Mouse (Mus musculus): ENCODE measurements around the gene Rps6kb1.

Gene Rps6kb1

DNA sequence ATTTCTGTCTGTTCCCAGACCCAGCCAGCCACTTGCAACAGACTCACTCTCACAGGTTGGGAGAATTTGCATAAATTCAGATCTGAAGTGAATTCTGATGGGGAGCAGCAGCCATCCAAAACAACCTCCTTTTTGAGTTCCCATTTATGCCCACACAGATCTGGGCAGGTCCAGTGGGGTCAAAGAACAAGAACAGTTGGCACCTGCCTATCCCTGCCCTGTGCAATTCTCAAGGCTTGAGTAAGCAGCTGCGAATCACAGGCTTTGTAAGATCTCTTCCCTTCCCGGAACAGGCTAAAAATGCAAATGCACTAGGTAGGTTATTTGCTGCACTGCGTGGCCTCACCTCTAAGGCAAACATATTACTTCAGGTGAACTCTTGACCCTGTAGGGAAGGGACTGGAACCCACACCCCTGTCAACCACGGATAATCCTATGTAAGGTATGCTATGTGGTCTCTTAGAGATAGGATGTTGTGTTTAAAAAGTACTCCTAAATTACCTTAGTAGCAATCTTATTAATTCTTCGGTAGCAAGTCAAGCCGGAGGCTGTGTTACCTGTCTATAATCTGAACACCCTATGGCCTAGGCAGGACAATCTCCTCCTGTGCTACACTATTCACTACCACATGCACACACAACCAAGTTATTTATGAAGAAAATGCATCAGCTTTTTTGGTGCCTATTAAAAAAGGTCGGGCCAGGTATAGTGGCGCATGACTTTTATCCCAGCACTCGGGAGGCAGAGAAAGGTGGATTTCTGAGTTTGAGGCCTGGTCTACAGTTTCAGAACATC is 35.9 kb upstream of the Rps6kb1 start:
- no peak for DNase-seq

DNA sequence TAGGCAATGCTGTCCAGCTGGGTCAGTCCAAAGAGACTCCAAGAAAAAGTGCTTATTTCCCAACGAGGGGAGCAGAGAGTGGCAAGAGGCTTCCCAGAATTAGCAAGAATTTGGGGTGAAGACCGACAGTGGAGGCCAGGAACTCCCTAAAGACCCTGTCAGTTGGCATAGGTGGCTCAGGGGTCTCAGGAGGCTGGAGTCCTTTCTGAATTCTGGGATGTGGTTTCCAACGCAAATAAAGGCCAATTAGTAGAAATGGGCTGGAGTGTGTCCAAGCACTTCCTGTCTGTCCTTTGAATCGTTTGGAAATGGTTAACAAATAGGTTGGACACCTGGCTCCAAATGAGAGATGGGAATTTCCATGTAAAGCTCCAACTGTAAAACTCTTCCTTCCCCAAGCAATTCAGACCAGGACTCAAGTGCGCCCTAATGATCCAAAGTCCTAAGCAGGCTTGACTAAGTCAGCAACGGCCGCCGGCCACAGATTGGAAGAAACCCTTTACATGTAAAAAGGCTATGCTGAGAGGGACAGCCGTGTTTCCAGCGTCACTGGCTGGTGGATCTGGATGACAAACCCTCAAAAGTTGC is 35.2 kb upstream of the Rps6kb1 start:
- no peak for DNase-seq

DNA sequence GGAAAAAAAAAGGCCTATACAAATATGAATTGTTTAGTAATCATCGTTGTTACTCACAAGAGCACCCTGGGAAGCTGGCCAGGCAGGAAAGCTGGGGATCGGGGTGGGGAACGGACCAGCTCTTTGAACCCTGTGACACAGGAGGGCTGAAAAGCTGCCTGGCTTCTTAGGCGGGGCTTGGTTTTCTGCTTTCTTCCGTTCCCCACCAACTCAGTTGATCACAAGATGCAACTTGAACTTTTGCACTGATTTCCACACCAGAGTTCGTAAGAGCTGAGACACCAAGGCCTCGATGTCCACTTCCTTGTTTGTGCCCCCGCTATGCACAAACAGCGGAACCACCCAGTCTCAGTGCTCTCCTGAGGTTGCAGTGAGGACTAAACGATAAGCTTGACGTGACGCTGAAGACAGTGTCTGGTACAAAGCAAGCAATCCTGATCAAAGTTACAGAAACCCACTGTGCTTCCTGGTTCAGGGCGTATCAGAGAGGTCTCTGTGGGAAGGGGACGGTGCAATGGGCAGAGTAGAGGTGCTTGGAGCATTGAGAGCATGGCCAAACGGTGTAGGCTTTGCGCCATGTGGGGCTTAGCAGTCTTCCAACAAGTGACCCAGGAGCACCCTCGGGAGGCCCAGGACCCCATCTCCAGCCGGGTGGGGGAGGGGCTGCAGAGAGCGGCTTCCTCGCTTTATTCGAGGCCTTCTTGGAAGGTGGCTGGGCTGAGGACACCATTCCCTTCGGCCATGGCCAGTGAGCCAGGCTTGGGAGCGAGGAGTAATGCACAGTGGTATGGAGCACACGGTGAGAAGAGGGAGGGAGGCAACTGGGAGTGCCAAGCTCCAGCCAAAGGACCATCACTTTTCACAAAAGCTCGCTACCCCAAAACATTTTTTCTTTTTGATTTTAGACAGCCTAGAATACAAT is 34.5 kb upstream of the Rps6kb1 start:
- no peak for DNase-seq

DNA sequence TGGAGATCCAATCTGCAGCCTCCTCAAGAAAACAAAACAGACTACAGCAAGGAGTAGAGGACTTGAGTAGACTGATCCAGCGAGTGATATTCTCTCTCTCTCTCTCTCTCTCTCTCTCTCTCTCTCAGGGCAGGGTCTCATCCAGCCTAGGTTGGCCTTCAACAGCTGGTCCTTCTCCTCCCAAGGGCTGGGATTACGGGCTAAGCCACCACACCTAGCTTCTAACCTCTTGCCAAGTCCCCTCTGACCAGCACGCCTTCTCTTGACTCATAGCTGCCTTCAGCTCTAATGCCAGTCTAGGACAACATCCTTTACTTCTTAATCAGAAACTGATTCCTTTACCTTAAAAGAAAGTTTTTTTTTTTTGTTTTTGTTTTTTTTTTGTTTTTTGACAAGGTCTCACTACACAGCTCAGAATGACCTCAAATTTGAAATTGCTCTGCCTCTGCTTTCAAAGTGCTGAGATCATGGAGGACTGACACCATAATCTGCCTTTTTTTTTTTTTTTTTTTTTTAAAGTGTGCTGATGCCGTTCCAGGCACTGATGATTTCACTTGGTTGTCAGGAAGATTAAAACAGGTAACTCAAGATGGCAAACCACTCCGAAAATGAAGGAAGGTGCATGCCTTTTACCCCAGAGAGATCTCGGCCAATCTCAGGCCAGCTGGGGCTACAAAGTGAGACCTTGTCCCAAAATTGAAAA is 33.7 kb upstream of the Rps6kb1 start:
- DNase-seq, result no peak

DNA sequence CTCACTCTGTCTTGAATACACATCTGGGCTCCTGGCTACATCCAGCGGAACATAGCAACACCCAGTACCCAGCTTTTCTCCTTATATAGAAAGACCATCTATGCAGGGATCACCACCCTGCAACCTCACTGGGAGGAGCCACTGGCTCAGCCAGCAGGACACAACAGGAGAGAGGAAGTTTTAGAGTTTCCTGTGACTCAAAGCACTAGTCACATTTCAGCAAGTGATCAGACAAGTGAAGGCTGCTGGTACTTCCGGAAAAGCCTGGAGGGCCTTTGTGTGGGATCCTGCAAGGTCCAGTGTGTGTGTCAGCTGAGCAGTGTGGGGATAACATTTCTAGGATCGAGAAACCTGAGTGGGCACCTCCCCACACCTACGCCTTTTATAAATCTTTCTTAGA is 32.6 kb upstream of the Rps6kb1 start:
- DNase-seq, result no peak

DNA sequence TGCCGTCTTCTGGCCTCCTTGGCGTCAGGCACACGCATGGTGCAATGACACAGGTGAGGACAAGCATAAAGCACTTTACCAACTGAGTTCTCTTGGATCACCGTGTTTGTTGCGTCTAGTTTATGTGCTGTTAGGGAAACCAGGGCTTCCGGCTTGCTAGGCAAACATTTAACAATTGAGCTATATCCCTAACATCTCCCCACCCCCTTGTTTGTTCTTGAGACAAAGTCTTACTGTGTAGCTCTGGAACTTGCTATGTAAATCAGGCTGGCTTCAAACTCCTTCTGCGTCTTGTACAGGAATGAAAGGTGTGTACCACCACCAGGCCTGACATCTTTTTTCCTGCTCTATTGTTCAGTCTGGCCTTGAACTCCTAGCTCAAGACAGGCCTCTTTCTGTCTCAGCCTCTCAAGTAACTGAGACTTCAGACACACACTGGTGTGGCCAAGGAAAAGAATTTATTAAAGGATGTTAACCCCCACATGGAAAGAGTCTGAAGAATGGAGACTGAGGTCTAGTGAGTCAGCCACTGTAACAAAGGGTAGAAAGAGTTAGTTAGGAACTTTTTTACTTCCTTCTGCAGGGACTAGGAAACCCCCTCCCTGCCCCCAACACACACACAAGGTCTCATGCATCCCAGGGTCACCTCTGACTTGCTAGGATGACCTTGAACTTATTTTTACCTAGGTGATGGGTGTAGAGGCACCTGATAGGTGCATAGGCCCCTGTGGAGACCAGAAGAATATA is 31.2 kb upstream of the Rps6kb1 start:
- no peak for DNase-seq

DNA sequence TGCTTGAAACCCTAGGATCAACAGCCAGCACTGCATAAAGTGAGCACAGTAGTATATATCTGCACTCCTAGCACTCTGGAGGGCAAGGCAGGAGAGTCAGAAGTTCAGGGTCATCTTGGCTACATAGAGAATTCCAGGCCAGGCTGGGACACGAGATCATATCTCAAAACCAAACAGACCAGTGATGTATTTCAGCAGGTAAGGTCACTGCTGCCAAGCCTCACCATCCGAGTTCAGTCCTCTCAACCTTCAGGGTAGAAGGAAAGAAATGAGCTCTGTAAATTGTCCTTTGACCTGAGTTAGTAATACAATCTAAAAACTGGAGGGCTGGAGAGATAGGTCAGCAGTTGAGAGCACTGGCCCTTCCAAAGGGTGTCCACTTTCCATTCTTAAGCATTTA is 29.8 kb upstream of the Rps6kb1 start:
- DNase-seq, result no peak

DNA sequence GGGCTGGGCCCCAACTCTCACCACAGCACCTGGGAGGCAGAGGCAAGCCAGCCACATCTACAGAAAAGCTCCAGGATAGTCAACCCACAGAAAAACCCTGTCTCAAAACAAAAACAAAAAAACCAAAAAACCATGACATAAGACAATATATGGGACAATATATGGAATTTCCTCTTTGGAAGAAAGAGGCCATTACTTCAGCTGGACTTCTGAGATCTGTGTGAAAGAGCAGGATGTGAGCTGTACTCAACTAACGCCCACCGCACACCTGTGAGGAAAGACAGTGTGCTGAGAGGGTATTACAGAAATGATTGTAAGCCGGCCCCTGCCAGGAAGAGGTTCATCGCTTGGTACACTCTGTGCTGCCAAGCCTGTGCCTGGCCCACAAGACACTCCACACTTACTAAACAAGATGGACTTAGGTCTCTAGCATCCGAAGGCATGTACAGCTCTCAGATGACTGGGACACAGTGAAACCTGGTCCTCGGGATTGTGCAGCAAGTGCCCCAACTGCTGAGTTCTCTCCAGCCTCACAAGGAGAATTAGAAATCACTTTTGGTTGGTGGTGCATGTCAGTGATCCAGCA is 29.1 kb upstream of the Rps6kb1 start:
- DNase-seq, result no peak

DNA sequence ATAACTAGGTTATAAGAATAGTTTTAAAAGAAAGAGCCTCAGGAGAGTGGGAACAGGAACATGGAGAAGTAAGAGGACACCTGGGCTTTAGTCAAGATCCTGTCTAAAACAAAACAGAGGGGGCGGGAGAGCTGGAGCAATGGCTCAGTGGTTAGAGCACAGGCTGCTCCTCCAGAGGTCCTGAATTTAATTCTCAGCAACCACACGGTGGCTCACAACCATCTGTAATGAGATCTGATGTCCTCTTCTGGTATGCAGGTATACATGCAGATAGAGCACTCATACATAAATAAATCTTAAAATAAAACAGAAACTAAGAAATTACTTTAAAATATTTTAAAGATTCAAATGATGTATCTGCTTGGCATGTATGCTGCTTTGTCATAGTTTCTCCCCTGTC is 28.0 kb upstream of the Rps6kb1 start:
- no peak for DNase-seq

DNA sequence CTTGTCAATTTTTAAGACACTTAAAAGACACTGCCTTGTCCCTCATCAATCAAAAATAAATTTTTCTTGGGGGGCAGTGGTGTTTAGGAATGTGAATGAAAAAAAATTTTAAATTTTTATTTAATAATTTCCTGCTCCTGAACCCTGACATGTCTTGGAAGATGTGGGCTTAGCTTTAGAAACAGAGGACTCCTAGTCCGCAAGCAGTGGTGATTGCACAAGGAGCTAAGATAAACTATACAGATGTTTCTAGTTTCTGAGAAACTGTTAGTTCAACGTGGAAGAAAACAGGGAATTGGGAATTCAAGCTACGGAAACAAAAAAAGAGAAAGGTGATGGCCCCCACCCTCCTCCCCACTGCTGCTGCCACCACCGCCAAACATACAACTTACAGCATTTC is 27.3 kb upstream of the Rps6kb1 start:
- DNase-seq, result no peak

DNA sequence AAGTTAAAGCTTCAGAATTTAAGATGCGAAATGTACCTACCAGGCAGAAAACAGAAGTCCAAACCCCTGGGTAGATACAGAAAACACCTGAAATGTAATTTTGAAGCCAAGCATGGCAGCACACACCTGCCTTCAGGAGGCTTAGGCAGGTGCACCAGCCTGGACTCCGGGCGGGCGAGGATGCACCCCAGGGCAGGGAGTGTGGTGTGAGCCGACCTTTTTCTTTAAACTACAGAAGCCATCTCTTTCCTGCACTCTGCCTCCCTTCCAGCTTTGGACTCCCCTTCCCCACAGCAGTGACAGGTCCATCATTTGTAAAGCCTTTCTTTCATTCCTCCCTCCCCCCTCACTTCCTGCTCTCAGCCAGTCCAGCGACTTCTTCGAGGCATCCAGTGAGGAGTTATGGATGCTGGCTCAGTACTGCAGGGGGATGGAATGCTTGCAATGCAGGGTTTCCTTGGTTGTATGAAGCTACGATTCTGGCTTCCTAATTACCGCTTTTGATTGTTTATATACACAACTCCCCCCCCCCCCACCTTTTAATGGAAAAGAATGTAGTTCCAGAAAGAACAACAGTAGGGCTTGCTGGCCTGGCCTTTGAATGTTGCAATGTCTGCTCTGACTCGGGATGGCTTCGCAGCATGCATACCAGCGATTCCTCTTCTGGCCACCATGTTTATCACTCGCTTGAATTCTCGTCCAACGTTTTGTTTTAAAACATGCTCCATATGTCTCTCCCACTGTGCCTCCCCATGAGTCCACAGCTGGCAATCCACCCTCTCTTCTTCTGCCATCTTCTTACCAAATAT is 26.6 kb upstream of the Rps6kb1 start:
- no peak for DNase-seq

DNA sequence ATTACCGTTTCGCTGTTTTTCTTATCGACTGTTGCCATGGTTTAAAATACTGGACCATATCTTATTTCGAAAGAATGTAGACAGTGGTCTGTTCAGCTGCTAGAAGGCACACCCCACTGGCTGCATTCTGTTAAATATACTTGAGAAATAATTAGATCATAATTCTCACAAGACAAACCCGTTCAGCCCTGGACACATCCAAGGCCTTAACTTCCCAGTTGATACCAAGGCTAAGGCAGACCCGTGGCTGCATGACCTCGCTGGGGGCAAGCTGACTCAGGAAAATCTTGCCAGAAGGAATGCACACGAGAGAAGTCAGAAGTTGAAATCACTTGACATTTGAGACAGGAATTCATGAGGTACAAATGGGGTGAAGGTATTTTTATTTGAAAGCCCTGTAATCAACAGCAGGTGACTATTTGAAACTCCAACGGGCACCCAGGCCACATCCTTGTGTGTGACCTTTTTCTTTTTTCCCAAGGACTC is 25.7 kb upstream of the Rps6kb1 start:
- no peak for DNase-seq

DNA sequence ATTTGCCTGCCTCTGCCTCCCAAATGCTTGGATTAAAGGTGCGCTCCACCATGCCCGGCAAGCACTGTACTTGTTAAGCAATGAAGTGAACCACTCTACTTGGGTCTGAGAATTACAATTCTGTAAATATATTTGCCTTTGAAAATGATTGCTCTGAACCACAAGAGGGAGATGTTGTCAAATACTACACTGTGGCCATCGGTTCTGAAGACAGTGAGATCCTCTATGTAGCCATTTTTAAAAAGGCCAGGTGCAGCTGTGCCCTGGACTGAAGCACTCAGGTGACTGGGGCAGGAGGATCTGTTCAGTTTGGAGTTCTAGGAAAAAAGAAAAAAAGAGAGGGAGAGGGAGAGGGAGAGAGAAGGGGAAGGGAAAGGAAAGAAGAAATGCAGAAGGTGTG is 23.8 kb upstream of the Rps6kb1 start:
- no peak for DNase-seq

DNA sequence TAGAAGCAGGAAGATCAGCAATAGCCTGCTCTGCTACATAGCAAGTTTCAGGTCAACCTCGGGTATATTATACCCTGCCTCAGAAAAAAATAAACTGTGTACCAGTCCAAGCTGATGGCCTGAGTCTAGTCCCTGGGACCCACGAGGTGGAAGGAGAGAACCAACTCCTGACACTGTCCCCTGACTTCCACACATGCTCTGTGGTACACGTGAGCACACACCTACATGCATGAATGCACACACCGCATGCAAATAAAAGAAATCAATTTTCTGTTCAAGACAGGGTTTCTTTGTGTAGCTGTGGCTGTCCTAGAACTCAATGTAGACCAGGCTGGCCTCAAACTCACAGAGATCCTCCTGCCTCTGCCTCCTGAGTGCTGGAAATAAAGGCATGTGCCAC is 13.7 kb upstream of the Rps6kb1 start:
- no peak for DNase-seq

DNA sequence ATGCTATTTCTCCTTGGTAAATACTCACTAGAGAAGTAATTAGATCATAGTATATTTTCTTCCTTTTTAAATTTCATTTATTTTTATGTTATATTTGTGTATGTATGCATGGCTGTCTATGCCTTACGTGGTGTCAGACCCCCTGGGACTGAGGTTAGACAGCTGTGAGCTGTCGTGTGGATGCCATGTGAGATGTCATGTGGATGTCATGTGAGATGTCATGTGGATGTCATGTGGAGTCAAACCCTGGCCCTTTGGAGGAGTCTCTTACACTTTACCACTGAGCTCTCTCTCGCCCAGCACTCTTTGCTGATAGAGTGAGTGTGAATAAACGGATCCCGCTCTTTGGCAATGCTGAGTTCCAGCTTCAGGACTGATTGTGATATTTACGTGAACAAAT is 8.9 kb upstream of the Rps6kb1 start:
- no peak for DNase-seq

DNA sequence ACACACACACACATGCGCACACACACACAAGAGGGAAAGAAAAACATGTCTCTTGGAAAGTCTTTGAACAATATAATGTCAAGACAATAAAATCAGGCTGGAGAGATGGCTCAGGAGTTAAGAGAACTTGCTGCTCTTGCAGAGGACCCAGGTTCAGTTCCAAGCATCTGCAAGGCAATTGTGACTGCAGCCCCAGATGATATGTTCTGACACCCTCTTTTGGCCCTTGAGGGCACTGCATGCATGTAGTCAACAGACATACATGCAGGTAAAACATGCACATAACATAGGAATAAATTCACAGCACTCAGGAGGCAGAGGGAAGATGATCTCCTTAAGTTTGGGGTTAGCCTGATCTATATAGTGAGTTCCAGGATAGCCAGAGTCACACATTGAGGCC is 2.8 kb upstream of the Rps6kb1 start:
- no peak for DNase-seq

DNA sequence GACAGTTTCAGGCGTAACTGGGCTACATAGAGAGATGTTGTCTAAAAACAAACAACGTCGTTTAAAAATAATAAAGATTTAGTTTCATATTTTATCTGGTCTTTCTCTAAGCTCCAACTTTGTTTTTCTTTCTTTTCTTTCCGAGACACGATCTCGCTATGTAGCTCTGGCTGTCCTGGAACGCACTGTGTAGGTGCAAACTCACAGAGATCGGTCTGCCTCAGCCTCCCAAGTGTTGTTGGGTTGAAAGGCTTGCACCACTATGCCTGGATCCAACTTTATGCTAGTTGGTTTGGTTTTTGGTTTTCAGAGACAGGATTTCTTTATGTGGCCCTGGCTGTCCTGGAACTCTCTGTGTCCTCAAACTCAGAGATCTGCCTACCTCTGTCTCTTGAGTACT is 951 bp upstream of the Rps6kb1 start:
- DNase-seq, result no peak

DNA sequence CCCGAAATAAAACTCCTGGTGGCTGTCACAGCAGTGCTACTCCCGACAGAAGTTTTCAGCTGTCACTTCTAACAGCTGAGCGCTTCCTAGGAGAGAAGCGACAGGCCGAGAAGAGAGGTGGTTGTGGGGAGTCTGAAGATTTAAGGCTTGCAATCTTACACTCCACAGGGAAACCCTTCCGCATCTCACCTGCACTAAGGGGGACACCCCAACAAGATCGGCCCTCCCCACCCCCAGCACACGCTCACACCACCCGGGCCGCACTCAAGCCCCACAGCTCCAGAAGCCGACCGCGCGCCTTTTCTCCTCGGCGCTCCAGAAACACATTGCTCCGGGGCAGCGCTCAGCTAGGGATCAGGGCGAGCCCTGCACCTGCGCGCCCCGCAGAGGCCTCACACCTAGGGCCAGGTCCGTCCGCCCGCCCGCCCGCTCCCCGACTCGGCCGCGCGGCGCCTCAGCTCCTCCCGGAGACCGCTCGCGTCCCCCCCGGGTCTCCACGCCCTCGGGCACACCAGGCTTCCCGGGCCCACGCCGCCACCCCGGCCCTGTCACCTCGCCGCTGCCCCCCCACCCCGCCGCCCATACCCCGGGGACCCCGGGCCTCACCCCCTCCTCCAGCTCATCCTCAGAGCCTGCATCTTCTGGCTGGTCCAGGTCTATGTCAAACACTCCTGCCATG is 506 bp downstream of the Rps6kb1 start:
- DNase-seq, result no peak

DNA sequence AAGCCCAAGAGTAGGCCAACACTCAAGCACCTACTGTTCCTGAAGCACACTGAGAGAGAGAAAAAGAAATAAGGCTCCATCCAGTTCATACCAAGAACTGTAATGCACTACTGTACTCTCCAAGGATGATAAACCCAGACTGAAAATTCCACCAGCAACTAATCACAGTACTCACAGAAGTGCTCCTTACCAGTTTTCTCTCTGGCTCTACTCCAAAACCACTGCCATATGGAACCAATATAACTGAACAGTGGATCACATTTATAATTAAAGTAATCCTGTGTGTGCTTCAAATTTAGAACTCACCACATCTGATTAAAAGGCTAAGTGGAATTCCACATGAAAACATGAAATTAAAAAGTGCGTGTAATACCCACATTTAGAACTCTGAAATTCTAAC is 1.8 kb downstream of the Rps6kb1 start:
- DNase-seq, result no peak

DNA sequence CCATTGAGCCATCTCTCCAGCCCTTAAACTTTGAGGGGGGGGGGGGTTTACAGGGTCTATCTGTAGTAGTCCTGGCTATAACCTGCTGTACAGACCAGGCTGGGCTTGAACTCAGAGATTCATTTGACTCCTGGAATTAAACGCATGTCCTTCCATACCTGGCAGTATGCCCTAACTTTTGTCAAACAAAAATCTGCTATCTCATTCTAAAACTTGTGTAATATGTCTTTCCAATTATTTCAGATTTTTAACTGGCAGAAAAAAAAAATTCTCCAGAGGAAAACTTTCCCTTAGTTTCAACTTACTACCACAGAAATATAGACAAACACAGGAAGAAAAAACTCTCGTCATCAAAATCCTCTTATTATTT is 4.1 kb downstream of the Rps6kb1 start:
- no peak for DNase-seq

Data from cerebellum, adult 8-10 months (tissue).